Mouse (Mus musculus) Patski (cell line): ENCODE results near the gene Cdk5. TPM values are rescaled to one million over a fixed set of nuclear protein-coding genes. Genes with fewer than 3 reads are reported as not detected.

Source experiments
- ATAC-seq: fragments of 100-300 bp; one replicate; pipeline ENCODE4 v1.8.0; 2021
- CTCF ChIA-PET: fragments of 350-600 bp; sonication (Branson Sonifier 250); formaldehyde crosslinking; loops from one replicate; lab custom pipeline; 2022; ENCODE audit warnings: inconsistent platforms; lab: Charles Lee
- POLR2A ChIA-PET: fragments of 350-600 bp; sonication (Branson Sonifier 250); formaldehyde crosslinking; loops from one replicate; lab custom pipeline; 2022; ENCODE audit warnings: antibody characterized with exemption, inconsistent platforms; lab: Charles Lee
- DNase-seq: peaks from one replicate; pipeline ENCODE4 v3.0.0-alpha.2; 2011; ENCODE audit warnings: low read depth, low spot score
- H3K27me3 ChIP-seq: fragments of 371-371 bp; one replicate; pipeline ENCODE4 v1.5.1; 2021
- CTCF ChIP-seq: fragments of 100-300 bp; IDR thresholded peaks from one replicate; pipeline ENCODE4 v1.5.1; 2021
- in situ Hi-C: fragments of 300-500 bp; cut with MboI; formaldehyde crosslinking; loops from 3 replicates; pipeline ENCODE4 v1.11.1; 2018; ENCODE audit warnings: low pct_unique_long_range_greater_than_20kb, mixed read lengths
- polyA plus RNA-seq: library from polyadenylated mRNA; unstranded; gene quantifications from one replicate; pipeline ENCODE4 v1.2.3, GENCODE M21; 2021

Cdk5 gene
- polyA plus RNA-seq, 1 experiment from 2014 or later, result 182 TPM

GRCm38 (mm10) chr5:24374216-24374615, 49.1 kb downstream of the Cdk5 start:
- ATAC-seq, result no peak
- POLR2A ChIA-PET, result no interaction called here
- no peaks in the 10 kb centered on the region for H3K27me3 ChIP-seq
- no peak for TF ChIP-seq CTCF
- in situ Hi-C loops, result no loop called here
- DNase-seq, result no peak
- CTCF ChIA-PET, result no interaction called here

GRCm38 (mm10) chr5:24373807-24374206, 49.5 kb downstream of the Cdk5 start:
- TF ChIP-seq CTCF, result no peak
- ChIA-PET CTCF (no interaction called here), POLR2A (no interaction called here)

GRCm38 (mm10) chr5:24369767-24370166, 53.6 kb downstream of the Cdk5 start:
- CTCF ChIA-PET, result interaction anchor here (0.9 to 1.3 kb wide), 2 partner anchors 8 to 17 kb away, joined by 3 to 5 read pairs; no protein-coding TSS in a partner anchor
- ATAC-seq, result no peak
- H3K27me3 ChIP-seq, result peaks cover 8% of the 10 kb centered on the region
- POLR2A ChIA-PET, result no interaction called here
- in situ Hi-C loops, result no loop called here
- DNase-seq, result no peak
- TF ChIP-seq CTCF, result no peak

More at GRCm38 (mm10) chr5:24373807-24374206, 49.5 kb downstream of the Cdk5 start:
- H3K27me3 ChIP-seq, result no peaks in the 10 kb centered on the region
- in situ Hi-C loops, result no loop called here
- ATAC-seq (no peak), DNase-seq (no peak)

Other genes starting within 250 kb of the Cdk5 start
- gene Kcnh2, start 71.9 kb downstream of the Cdk5 start, polyA plus RNA-seq, result 0.12 TPM
- gene Nos3, start 58.7 kb downstream of the Cdk5 start, polyA plus RNA-seq, result 0.06 TPM
- 0.51 TPM for gene Atg9b, start 31.4 kb downstream of the Cdk5 start, polyA plus RNA-seq
- gene Abcb8, start 29.9 kb downstream of the Cdk5 start, polyA plus RNA-seq, result 67.6 TPM
- 2.6 TPM for gene Asic3, start 10.1 kb downstream of the Cdk5 start, polyA plus RNA-seq
- 221 TPM for gene Slc4a2, start 307 bp upstream of the Cdk5 start, polyA plus RNA-seq
- 190 TPM for gene Fastk, start 21.8 kb upstream of the Cdk5 start, polyA plus RNA-seq
- gene Tmub1, start 24.3 kb upstream of the Cdk5 start, polyA plus RNA-seq, result 26.4 TPM
- 116 TPM for gene Agap3, start 28.6 kb upstream of the Cdk5 start, polyA plus RNA-seq
- gene Gbx1, start 103.7 kb upstream of the Cdk5 start, polyA plus RNA-seq, result not detected
- not detected for gene Asb10, start 117.4 kb upstream of the Cdk5 start, polyA plus RNA-seq
- not detected for gene 4931409K22Rik, start 133.3 kb upstream of the Cdk5 start, polyA plus RNA-seq
- 110 TPM for gene Abcf2, start 153.9 kb upstream of the Cdk5 start, polyA plus RNA-seq
- gene Chpf2, start 163.2 kb upstream of the Cdk5 start, polyA plus RNA-seq, result 52.0 TPM
- gene Smarcd3, start 200.9 kb upstream of the Cdk5 start, polyA plus RNA-seq, result 64.3 TPM